Mouse (Mus musculus) regulatory T cell (primary cell): Measurements from ENCODE around the gene H3f3a.

ENCODE experiments used
- in situ Hi-C: fragments of 300-600 bp; cut with MboI, MseI; formaldehyde crosslinking; loops from one replicate; pipeline ENCODE4 v1.15.1; 2025; ENCODE audit warnings: high pct_unique_total_duplicates

The H3f3a gene

GRCm38 (mm10) chr1:180823716-180824115 is 10.0 kb upstream of the H3f3a start:
- in situ Hi-C loops = no loop called here

DNA sequence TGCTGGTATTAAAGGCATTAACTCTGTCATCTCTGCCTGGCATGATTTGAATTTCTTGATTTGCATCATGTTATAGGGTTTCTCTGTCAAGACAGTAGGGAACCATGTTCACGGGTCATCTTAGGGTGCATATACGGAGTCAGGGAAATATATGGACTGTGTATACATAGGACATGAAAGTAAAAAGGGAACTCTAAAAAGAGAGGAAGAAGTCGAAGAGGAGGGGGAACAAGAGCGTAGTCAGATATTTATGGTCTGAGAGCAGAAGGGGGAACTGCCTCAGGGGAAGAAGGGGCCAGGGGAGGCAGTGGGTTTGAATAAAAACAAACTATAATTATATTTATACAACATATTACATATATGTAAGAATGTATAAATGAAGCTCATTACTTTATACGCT is 8.5 kb upstream of the H3f3a start:
- in situ Hi-C loops = no loop called here

DNA sequence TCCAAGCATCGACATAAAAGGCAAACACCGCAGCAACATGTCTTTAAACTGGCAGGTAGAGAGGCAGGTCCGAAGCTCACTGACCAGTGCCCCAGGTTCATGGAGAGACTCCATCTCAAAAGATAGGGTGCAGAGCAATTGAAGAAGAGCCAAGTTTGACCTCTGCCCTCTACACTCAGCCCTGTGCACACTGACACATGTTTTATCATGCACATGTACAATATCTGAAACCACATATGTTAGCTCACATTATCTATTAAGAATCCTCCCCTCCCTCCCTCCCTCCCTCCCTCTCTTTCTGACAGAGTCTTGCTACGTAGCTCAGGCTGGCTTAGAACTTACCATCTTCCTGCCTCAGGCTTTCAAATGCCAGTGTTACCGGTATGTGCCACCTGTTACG is 7.4 kb upstream of the H3f3a start:
- in situ Hi-C loops = no loop called here

DNA sequence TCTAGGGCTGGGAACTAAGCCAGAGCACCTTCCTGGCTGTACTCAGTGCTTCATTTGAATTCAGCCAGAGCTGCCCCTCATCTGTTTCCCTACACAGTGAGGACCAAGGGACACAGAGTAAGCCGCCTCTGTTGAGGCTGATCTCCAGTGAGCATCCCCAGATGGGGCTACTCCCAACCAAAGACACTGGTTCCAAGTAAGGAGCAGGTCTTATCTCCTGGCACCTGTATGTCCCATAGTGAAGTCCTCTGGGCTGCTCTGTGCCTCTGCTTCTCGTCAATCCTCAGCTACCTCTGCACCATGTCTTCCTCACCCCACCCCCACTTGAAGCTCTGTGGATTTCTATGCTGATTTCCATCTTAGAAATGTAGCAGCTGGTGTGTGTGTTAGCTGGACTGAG is 4.3 kb upstream of the H3f3a start:
- in situ Hi-C loops = loop anchor here (5.0 kb wide), 1 partner anchor 34 kb away; the partner anchor contains the start of gene Sde2

GRCm38 (mm10) chr1:180815371-180816024 is 1.8 kb upstream of the H3f3a start:
- in situ Hi-C loops = loop anchor here (5.0 kb wide), 1 partner anchor 37 kb away; the partner anchor contains the start of gene Sde2

- in situ Hi-C loops = no loop called here
Observed at GRCm38 (mm10) chr1:180813409-180813884, 296 bp downstream of the H3f3a start.

DNA sequence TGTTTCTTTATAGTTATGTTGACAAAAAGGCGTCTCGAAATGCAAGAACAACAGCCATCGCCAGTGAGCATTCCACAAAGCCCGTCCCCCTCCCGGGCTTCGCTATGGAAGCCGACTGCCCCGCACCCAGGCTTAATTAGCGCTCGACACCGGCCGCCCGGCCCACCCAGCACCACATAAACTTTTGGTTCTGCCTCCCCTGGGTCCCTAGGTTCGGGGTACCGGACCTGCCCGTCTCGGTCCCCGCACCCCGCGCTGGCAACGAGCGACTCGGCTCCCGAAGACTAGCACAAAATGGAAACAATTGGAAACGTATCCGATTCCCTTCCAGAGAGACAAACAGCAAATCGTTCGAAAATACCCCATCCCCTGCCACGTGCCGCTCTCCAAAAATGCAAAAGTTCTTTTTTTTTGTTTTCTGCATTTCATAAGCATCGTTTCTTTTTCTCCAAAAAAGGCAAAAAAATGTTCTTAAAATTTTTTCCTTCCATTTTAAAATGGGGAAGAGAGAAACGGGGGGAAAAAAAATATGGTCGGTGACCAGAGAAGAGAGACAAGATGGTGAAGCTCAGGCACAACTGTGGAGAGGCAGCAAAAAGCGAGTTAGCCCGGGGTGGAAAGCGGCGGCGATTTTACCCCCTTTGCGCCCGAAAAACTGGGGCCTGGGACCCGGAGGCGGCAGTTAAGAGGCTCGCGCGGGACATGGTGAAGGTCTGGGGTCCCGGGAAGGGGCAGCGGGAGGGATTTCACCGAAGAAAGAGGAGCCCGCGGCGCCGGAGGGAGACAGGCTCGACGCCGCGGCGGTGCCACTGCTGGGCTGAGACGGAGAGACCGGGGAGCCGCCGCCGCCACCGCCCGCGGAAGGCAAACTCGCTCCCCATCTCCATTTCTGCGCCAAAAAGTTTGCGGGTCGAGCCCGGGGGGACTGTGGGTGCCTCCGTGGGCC is 1.0 kb downstream of the H3f3a start:
- in situ Hi-C loops = no loop called here

DNA sequence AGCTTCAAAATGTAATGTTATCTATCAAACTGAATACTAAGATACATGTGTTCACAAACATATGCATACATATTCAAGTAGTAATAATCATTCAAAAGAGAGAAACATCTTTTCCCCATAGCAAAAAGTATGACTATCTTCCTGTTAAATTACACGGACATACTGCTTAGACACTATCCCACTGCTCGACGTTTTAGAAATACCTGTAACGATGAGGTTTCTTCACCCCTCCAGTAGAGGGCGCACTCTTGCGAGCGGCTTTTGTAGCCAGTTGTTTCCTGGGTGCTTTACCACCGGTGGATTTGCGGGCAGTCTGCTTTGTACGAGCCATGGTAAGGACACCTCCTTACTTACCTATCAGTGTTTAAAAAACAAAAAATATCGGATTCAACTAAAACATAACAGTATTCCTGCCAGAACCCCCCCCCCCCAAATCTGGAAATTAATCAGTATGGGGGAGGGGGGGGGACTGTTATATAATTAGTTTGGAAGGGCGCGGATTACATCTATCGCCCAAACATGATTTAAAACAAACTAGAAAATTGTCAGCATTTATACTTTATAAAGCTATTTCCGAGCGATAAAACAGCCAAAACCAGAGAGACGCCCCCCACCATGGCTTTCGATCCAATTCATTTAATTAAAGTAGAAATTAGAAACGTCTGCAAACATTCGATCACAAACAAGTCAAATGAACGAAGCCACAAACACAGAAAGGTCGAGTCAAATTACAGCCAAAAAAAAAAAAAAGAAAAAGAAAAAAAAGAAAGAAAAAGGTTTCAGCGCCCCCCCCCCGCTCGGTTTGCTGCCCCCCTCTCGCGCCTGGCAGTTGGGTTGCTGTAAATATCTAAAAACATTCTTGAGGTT is 1.9 kb downstream of the H3f3a start:
- in situ Hi-C loops = no loop called here

GRCm38 (mm10) chr1:180810976-180811375 is 2.8 kb downstream of the H3f3a start:
- in situ Hi-C loops = no loop called here

DNA sequence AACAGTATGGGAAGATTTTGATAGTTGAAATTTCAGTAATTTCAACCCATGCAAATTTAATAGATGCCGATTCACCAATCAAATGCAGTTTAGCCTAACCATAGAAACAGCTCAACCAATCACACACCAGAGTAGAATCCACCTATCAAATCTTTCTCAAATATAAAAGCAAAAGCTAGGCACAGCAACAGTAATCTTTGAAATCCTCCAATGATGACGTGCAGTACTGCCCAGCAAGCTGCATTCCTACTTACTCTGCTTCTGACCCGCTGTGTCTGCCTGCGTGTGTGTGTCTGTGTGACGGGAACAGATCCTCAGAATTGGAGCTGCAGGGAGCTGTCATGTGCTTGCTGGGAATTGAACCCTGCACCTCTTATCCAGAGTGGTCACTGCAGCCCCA is 4.9 kb downstream of the H3f3a start:
- in situ Hi-C loops = no loop called here

DNA sequence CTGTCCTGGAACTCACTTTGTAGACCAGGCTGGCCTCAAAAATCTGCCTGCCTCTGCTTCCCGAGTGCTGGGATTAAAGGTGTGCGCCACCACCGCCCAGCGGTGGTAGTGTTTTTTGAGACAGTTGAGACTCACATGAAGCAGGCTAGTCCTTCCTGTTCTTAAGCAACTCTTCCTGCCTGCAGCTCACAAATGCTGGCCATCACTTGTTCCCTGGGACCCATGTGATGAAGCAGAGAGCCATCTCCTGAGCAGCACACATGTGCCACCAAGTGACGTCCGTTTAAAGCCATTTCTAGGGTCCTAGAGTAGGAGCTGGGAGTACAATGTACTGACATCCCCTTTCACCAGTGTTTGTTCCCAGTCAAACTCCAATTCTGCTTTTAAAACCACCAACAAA is 9.9 kb downstream of the H3f3a start:
- in situ Hi-C loops = no loop called here

DNA sequence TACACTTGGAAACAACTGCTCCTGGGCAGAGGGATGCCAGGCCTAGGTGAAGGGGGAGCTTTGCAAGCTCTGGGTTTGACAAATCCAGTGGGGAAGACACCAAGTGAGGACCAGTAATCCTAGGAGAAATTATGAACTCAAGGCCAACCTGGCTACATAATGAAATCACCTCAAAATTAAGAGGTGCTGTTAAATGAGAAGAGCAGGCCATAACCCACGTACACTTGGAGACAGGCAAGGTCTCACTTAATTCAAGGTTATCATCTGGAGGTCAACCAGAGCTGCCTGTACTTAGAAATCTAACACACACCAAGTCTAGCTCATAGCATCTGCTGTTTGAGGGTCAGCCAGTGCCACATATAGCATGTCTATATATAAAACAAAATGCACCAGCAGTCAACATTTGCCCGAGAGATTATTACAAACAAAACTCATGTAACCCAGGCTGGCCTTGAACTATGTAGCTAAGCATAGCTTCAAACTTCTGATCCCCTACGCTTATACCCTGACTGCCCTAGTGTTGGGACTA is 12.2 kb downstream of the H3f3a start:
- in situ Hi-C loops = no loop called here

GRCm38 (mm10) chr1:180800814-180801213 is 12.9 kb downstream of the H3f3a start:
- in situ Hi-C loops = no loop called here

GRCm38 (mm10) chr1:180800022-180800421 is 13.7 kb downstream of the H3f3a start:
- in situ Hi-C loops = no loop called here

GRCm38 (mm10) chr1:180799253-180799652 is 14.5 kb downstream of the H3f3a start:
- in situ Hi-C loops = no loop called here

- in situ Hi-C loops = no loop called here
Observed at GRCm38 (mm10) chr1:180798660-180799059, 15.1 kb downstream of the H3f3a start.

- in situ Hi-C loops = no loop called here
Observed at GRCm38 (mm10) chr1:180794170-180794569, 19.6 kb downstream of the H3f3a start.

- in situ Hi-C loops = no loop called here
Observed at GRCm38 (mm10) chr1:180793445-180794117, 20.2 kb downstream of the H3f3a start.

- in situ Hi-C loops = no loop called here
Observed at GRCm38 (mm10) chr1:180792814-180793213, 20.9 kb downstream of the H3f3a start.

GRCm38 (mm10) chr1:180791821-180792480 is 21.8 kb downstream of the H3f3a start:
- in situ Hi-C loops = no loop called here
